Comparison of ENCODE assay signal across 28 mouse cellular contexts in the genomic region with DNA sequence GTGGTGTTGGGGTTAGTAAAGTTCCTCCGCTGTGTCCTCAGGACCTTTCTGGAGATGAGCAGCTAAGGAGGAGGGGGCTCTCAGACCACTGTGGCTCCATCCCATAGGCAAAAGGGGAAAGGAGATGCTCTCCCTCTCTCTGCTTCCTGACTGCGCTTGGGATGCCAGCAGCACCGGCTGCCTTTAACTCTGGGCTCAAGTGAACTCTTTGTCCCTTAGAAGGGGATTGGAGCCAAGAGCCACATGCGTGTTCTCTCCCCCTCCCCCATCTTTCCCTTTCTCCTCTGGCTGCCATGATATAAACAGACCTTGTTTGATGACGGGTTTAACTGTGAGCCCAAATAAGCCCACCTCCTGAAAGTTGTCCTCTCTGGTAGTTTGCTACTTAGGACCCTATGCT. TPM values are rescaled to one million over a fixed set of nuclear protein-coding genes. Genes with fewer than 3 reads are reported as not detected.
A peak's percentile ranks its signal among the peaks of the same experiment; 100 is the strongest.
DNase-seq lines count a peak whose midpoint lies in the region; ATAC-seq and TF ChIP-seq lines count a peak whose summit lies in the region.
"Had no signal": no experiment of that assay in that cellular context is flagged by ENCODE, and none has a peak within 500 bp of the region (broad histone marks: within the 10 kb centered on the region; RNA-seq: fewer than 3 reads in every experiment).

No protein-coding gene starts in this region.

- no peaks in the 10 kb centered on the region; the same call in 1 of the 2 replicates for H3K9me3 ChIP-seq in forebrain, embryonic 10.5 days
- no peaks in the 10 kb centered on the region for H3K9me3 ChIP-seq in forebrain, embryonic 14.5 days (replicated peaks; ENCODE audit: control insufficient read depth, low read length)
- H3K9me3 ChIP-seq in hindbrain, postnatal 0 days (ENCODE audit: low read length), result no peaks in the 10 kb centered on the region
- no peaks in the 10 kb centered on the region for H3K9me3 ChIP-seq in hindbrain, embryonic 12.5 days (replicated peaks)
- H3K9me3 ChIP-seq in limb, embryonic 12.5 days, result 0 out of 2 replicates have a peak, but pooled peaks cover 4% of the 10 kb centered on the region
- H3K9me3 ChIP-seq: embryonic facial prominence, embryonic 15.5 days; forebrain, embryonic 13.5 days; heart, embryonic 12.5 days; liver, embryonic 15.5 days; lung, embryonic 15.5 days; midbrain, embryonic 12.5 days; neural tube, embryonic 15.5 days had no signal

- no peak for DNase-seq in forebrain, embryonic 10.5 days (ENCODE audit: extremely low spot score, low spot score)
- no peak for DNase-seq in forebrain, embryonic 14.5 days (ENCODE audit: low spot score)
- DNase-seq in hindbrain, postnatal 0 days (ENCODE audit: low spot score), result peak; percentile 44
- peak; percentile 44 for DNase-seq in brain, embryonic 14.5 days (ENCODE audit: low read depth)
- no peak for DNase-seq in left cerebral cortex, adult 8-10 months (ENCODE audit: low spot score in 2 of 2)
- DNase-seq: adrenal gland, postnatal 10 days; cerebellum, adult 11-12 months; cerebellum, adult 9-11 months; embryo, embryonic 11 days; gastrocnemius, adult 2 months; gastrocnemius, postnatal 36 days; heart, postnatal 10 days; kidney, postnatal 25 days; right cerebral cortex, postnatal 14 days had no signal

- no peak overlapping the region for H3K9ac ChIP-seq in forebrain, embryonic 14.5 days (ENCODE audit: low read length)
- H3K9ac ChIP-seq in hindbrain, postnatal 0 days (replicated peaks; ENCODE audit: low read length), result no peak overlapping the region
- no peak overlapping the region for H3K9ac ChIP-seq in hindbrain, embryonic 12.5 days
- H3K9ac ChIP-seq in limb, embryonic 12.5 days (replicated peaks), result no peak overlapping the region
- H3K9ac ChIP-seq: embryonic facial prominence, embryonic 15.5 days; forebrain, embryonic 13.5 days; heart, embryonic 12.5 days; liver, embryonic 15.5 days; lung, embryonic 15.5 days; midbrain, embryonic 12.5 days; neural tube, embryonic 15.5 days had no signal

- no peak for ATAC-seq in forebrain, embryonic 14.5 days
- 0 out of 2 replicates have a peak, but pooled peaks have one; percentile 24 for ATAC-seq in hindbrain, postnatal 0 days
- no peak for ATAC-seq in hindbrain, embryonic 12.5 days (ENCODE audit: low FRiP score)
- ATAC-seq in limb, embryonic 12.5 days (ENCODE audit: insufficient number of reproducible peaks, insufficient read depth, low FRiP score, low TSS enrichment, low read depth), result no peak
- no peak for ATAC-seq in granulocyte monocyte progenitor cell, adult 5-6 weeks (replicated peaks; ENCODE audit: poor library complexity, severe bottlenecking)
- ATAC-seq: forebrain, embryonic 13.5 days; intestine, embryonic 16.5 days had no signal

- peaks cover 35% of the 10 kb centered on the region for H3K4me1 ChIP-seq in forebrain, embryonic 10.5 days
- no peaks in the 10 kb centered on the region for H3K4me1 ChIP-seq in forebrain, embryonic 14.5 days (ENCODE audit: control insufficient read depth, insufficient read depth, low read length)
- no peaks in the 10 kb centered on the region for H3K4me1 ChIP-seq in hindbrain, postnatal 0 days (ENCODE audit: insufficient read depth, low read length)
- peaks cover 6% of the 10 kb centered on the region for H3K4me1 ChIP-seq in hindbrain, embryonic 12.5 days
- peaks cover 48% of the 10 kb centered on the region for H3K4me1 ChIP-seq in limb, embryonic 12.5 days (replicated peaks)
- H3K4me1 ChIP-seq: liver, embryonic 15.5 days; lung, embryonic 15.5 days had no signal

- H3K4me2 ChIP-seq in forebrain, embryonic 14.5 days (ENCODE audit: low read length), result no peak overlapping the region
- H3K4me2 ChIP-seq in hindbrain, postnatal 0 days (ENCODE audit: low read depth, low read length), result no peak overlapping the region
- H3K4me2 ChIP-seq in hindbrain, embryonic 12.5 days (replicated peaks), result no peak overlapping the region
- no peak overlapping the region for H3K4me2 ChIP-seq in limb, embryonic 12.5 days
- H3K4me2 ChIP-seq: embryonic facial prominence, embryonic 15.5 days; forebrain, embryonic 13.5 days; heart, embryonic 12.5 days; liver, embryonic 15.5 days; lung, embryonic 15.5 days; midbrain, embryonic 12.5 days; neural tube, embryonic 15.5 days had no signal

- peak overlapping the region; percentile 53; the same call in 1 of the 2 replicates for H3K27ac ChIP-seq in forebrain, embryonic 10.5 days
- H3K27ac ChIP-seq in forebrain, embryonic 14.5 days (ENCODE audit: low read depth, low read length), result no peak overlapping the region
- no peak overlapping the region for H3K27ac ChIP-seq in hindbrain, postnatal 0 days
- no peak overlapping the region for H3K27ac ChIP-seq in hindbrain, embryonic 12.5 days
- H3K27ac ChIP-seq in limb, embryonic 12.5 days, result peak overlapping the region; percentile 79; the same call in 1 of the 2 replicates
- H3K27ac ChIP-seq: embryonic facial prominence, embryonic 15.5 days; forebrain, embryonic 13.5 days; gastrocnemius, adult 2 months; left cerebral cortex, adult 2 months; liver, embryonic 15.5 days; lung, embryonic 15.5 days; midbrain, embryonic 12.5 days; neural tube, embryonic 15.5 days had no signal

- TF ChIP-seq POLR2A in brain, embryonic 14.5 days (IDR thresholded peaks at IDR 0.05; ENCODE audit: borderline replicate concordance, extremely low read depth, insufficient read depth, insufficient read length, poor library complexity, severe bottlenecking), result no peak

- no peaks in the 10 kb centered on the region for H3K36me3 ChIP-seq in forebrain, embryonic 10.5 days (replicated peaks)
- H3K36me3 ChIP-seq in forebrain, embryonic 14.5 days (ENCODE audit: control insufficient read depth, insufficient read depth, low read length), result no peaks in the 10 kb centered on the region
- no peaks in the 10 kb centered on the region for H3K36me3 ChIP-seq in hindbrain, postnatal 0 days (ENCODE audit: insufficient read depth, low read length)
- no peaks in the 10 kb centered on the region for H3K36me3 ChIP-seq in hindbrain, embryonic 12.5 days
- H3K36me3 ChIP-seq in limb, embryonic 12.5 days, result no peaks in the 10 kb centered on the region
- H3K36me3 ChIP-seq: embryonic facial prominence, embryonic 15.5 days; G1E; heart, embryonic 12.5 days; liver, embryonic 15.5 days; lung, embryonic 15.5 days; midbrain, embryonic 12.5 days; neural tube, embryonic 15.5 days had no signal

- TF ChIP-seq CTCF in hindbrain, postnatal 0 days (IDR thresholded peaks at IDR 0.05; ENCODE audit: low read depth), result no peak
- no peak for TF ChIP-seq CTCF in brain, embryonic 14.5 days (IDR thresholded peaks at IDR 0.05; ENCODE audit: borderline replicate concordance, extremely low read depth, insufficient read depth, insufficient read length)

- H3K27me3 ChIP-seq in forebrain, embryonic 10.5 days (ENCODE audit: poor library complexity, severe bottlenecking), result peaks cover 51% of the 10 kb centered on the region
- H3K27me3 ChIP-seq in forebrain, embryonic 14.5 days (replicated peaks; ENCODE audit: control insufficient read depth, insufficient read depth, low read length), result peaks cover 4% of the 10 kb centered on the region; the same call in 1 of the 2 replicates
- H3K27me3 ChIP-seq in hindbrain, postnatal 0 days (ENCODE audit: insufficient read depth, low read length), result no peaks in the 10 kb centered on the region
- H3K27me3 ChIP-seq in hindbrain, embryonic 12.5 days, result peaks cover 37% of the 10 kb centered on the region
- no peaks in the 10 kb centered on the region for H3K27me3 ChIP-seq in limb, embryonic 12.5 days
- H3K27me3 ChIP-seq: embryonic facial prominence, embryonic 15.5 days; heart, embryonic 12.5 days; neural tube, embryonic 15.5 days had no signal

- 81% methylated on average over 5 of the region's 5 CpGs for WGBS in forebrain, embryonic 10.5 days
- 68% methylated on average over 5 of the region's 5 CpGs for WGBS in forebrain, embryonic 14.5 days
- WGBS in hindbrain, postnatal 0 days, result 50% methylated on average over 5 of the region's 5 CpGs
- 75% methylated on average over 5 of the region's 5 CpGs for WGBS in hindbrain, embryonic 12.5 days
- 56% methylated on average over 5 of the region's 5 CpGs for whole genome bisulfite sequencing in limb, embryonic 12.5 days

- no peak overlapping the region for H3K4me3 ChIP-seq in forebrain, embryonic 10.5 days
- no peak overlapping the region for H3K4me3 ChIP-seq in forebrain, embryonic 14.5 days (ENCODE audit: low read depth, low read length)
- no peak overlapping the region for H3K4me3 ChIP-seq in hindbrain, postnatal 0 days (ENCODE audit: low read length)
- H3K4me3 ChIP-seq in hindbrain, embryonic 12.5 days, result no peak overlapping the region
- H3K4me3 ChIP-seq in limb, embryonic 12.5 days (replicated peaks), result no peak overlapping the region
- H3K4me3 ChIP-seq: embryonic facial prominence, embryonic 15.5 days; forebrain, embryonic 13.5 days; gastrocnemius, adult 2 months; heart, embryonic 12.5 days; left cerebral cortex, adult 2 months; liver, embryonic 15.5 days; lung, embryonic 15.5 days; midbrain, embryonic 12.5 days; neural tube, embryonic 15.5 days had no signal

RNA-seq across cellular contexts. Expression of gene Sulf2, which starts 7.8 kb away (rescaled TPM):
- polyA plus RNA-seq in forebrain, embryonic 10.5 days (2016; fragmentation: Nextera tagmentation; extraction: Ambion mirVana), result 71.1 and 73.6 TPM in 2 replicates
- 33.2 and 40.1 TPM in 2 replicates for polyA plus RNA-seq in forebrain, embryonic 14.5 days (2014; fragmentation: Nextera tagmentation; extraction: Ambion mirVana)
- total RNA-seq in hindbrain, postnatal 0 days (2014; rRNA removed), result 111 and 114 TPM in 2 replicates
- polyA plus RNA-seq in hindbrain, postnatal 0 days (2015; fragmentation: Nextera tagmentation; extraction: Ambion mirVana), result 71.4 and 81.6 TPM in 2 replicates
- polyA plus RNA-seq in hindbrain, embryonic 12.5 days (2016; fragmentation: Nextera tagmentation; extraction: Ambion mirVana), result 185 and 186 TPM in 2 replicates
- polyA plus RNA-seq in brain, embryonic 14.5 days (2012; rRNA removed), result 99.2 and 170 TPM in 2 replicates
- 176 and 187 TPM in 2 replicates for polyA plus RNA-seq in limb, embryonic 12.5 days (2016; fragmentation: Nextera tagmentation; extraction: Ambion mirVana)
- total RNA-seq in left cerebral cortex, adult 8-10 months (2022), result 10 to 100 TPM; 87.4 to 91.5 (median 88.6) TPM
- total RNA-seq in granulocyte monocyte progenitor cell, adult 5-6 weeks (2014; fragmentation: Nextera tagmentation), result 0.26 and 1.1 TPM in 2 replicates
- total RNA-seq in granulocyte monocyte progenitor cell, adult 5-6 weeks (2017), result 0.78 and 1.9 TPM in 2 replicates
- total RNA-seq: CH12.LX had no signal
- polyA plus RNA-seq: G1E had no signal

Comparison
In these comparisons a context has a peak if more than half of its experiments do, and no peak if none do; other contexts are left out.
1. H3K27ac ChIP-seq: peak in forebrain, embryonic 10.5 days (single experiment) and limb, embryonic 12.5 days (single experiment); none in forebrain, embryonic 14.5 days (single experiment), hindbrain, postnatal 0 days (single experiment) and hindbrain, embryonic 12.5 days (single experiment).
2. DNase-seq: peak in hindbrain, postnatal 0 days (single experiment) and brain, embryonic 14.5 days (single experiment); none in forebrain, embryonic 10.5 days (single experiment), forebrain, embryonic 14.5 days (single experiment) and left cerebral cortex, adult 8-10 months (0 of 2).